Mouse (Mus musculus): Measurements from ENCODE around the gene Ralbp1. TPM values are rescaled to one million over a fixed set of nuclear protein-coding genes. Genes with fewer than 3 reads are reported as not detected.

Gene Ralbp1
- total and polyA plus RNA-seq, 3 experiments: 53.2 to 69.6 TPM; not detected in 1

DNA sequence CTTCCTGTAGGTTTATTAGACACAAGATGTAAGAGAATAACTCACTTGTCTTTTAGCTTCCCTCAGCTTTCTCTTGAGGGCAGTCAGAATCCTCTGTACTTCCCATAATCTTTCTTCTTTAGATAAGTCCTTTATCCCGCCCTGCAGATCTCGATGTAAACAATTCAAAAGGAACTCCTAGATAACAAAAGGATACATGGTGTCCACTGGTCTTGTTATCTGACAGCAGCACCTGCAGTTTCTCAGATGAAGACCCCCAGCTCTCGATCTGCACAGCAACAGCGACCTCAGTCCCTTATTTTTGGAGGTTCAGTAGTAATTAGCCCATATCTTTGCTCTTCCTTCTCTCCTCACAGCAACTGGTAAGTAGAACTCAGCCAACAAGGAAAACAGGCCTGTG is 28.0 kb downstream of the Ralbp1 start (continued):
- peak; percentile 60; the same call in 1 of the 2 replicates for TF ChIP-seq MXI1 (IDR thresholded peaks at IDR 0.05; ENCODE audit: low read depth, low read length)
- TF ChIP-seq MYB (IDR thresholded peaks at IDR 0.05; ENCODE audit: low read depth, low read length): no peak

DNA sequence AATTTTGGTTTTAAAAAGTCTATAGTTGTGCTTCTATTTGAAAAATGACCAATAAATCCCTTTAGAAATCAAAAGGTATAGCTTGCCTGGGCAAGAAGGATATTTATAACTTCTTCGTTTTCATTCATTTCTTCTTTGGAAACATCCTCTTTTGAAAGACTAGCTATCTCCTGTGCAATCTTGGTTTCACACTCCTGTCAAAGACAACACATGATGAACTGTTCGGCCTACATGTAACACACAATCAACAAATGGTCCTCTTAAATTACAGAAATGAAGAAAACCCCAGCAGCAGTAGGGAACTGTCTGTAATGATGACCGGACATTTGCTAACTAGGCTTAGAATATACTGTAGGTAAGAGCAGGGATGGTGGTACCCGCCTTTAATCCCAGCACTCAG is 31.6 kb downstream of the Ralbp1 start:
- no peak overlapping the region for H3K4me3 ChIP-seq (ENCODE audit: control insufficient read depth in 1 of 2, insufficient read depth in 1 of 2, low read depth in 2 of 2, low read length in 2 of 2)
- H3K9me3 ChIP-seq (replicated peaks; ENCODE audit: insufficient read depth, low read length): no peaks in the 10 kb centered on the region
- H3K79me2 ChIP-seq (ENCODE audit: control insufficient read depth, insufficient read depth, low read length, poor library complexity): no peaks in the 10 kb centered on the region
- H3K9ac ChIP-seq (ENCODE audit: control insufficient read depth, low read depth, low read length, poor library complexity, severe bottlenecking): no peak overlapping the region
- peaks cover 8 to 19% of the 10 kb centered on the region in 2 experiments for H3K36me3 ChIP-seq (ENCODE audit: control insufficient read depth in 1 of 2, insufficient read depth in 2 of 2, low read length in 2 of 2)
- DNase-seq (ENCODE audit: low read depth, low spot score): no peak
- peaks cover 11 to 18% of the 10 kb centered on the region in 2 experiments for H3K4me1 ChIP-seq (ENCODE audit: control insufficient read depth in 1 of 2, insufficient read depth in 2 of 2, low read length in 2 of 2)
- no peaks in the 10 kb centered on the region for H3K27me3 ChIP-seq (ENCODE audit: control insufficient read depth in 1 of 2, insufficient read depth in 2 of 2, low read length in 2 of 2)
- H3K27ac ChIP-seq (ENCODE audit: control insufficient read depth, low read depth, low read length): no peak overlapping the region
- no peak for TF ChIP-seq SMC3 (IDR thresholded peaks at IDR 0.05; ENCODE audit: low read depth, low read length)
- no peak for TF ChIP-seq TCF12 (IDR thresholded peaks at IDR 0.05; ENCODE audit: low read depth, low read length)
- no peak for TF ChIP-seq USF1 (IDR thresholded peaks at IDR 0.05; ENCODE audit: low read depth, low read length)
- no peak for TF ChIP-seq BHLHE40 (IDR thresholded peaks at IDR 0.05; ENCODE audit: borderline replicate concordance, low read depth, low read length)
- no peak for TF ChIP-seq POLR2AphosphoS5 (IDR thresholded peaks at IDR 0.05; ENCODE audit: borderline replicate concordance, low read depth, low read length)
- TF ChIP-seq CTCF (IDR thresholded peaks at IDR 0.05 in 2 of 3, conservative IDR thresholded peaks at IDR 0.05 in 1 of 3; ENCODE audit: control insufficient read depth in 1 of 3, insufficient read depth in 1 of 3, low read depth in 2 of 3, low read length in 3 of 3, poor library complexity in 1 of 3, severe bottlenecking in 1 of 3): no peak
- TF ChIP-seq ELF1 (IDR thresholded peaks at IDR 0.05; ENCODE audit: low read depth, low read length): no peak
- TF ChIP-seq MAFK (IDR thresholded peaks at IDR 0.05; ENCODE audit: borderline replicate concordance, low read depth, low read length): no peak
- no peak for TF ChIP-seq MEF2A (IDR thresholded peaks at IDR 0.05; ENCODE audit: extremely low read depth, insufficient replicate concordance, low read depth, low read length, poor library complexity, severe bottlenecking)
- no peak for TF ChIP-seq MYC (IDR thresholded peaks at IDR 0.05; ENCODE audit: low read depth, low read length)

DNA sequence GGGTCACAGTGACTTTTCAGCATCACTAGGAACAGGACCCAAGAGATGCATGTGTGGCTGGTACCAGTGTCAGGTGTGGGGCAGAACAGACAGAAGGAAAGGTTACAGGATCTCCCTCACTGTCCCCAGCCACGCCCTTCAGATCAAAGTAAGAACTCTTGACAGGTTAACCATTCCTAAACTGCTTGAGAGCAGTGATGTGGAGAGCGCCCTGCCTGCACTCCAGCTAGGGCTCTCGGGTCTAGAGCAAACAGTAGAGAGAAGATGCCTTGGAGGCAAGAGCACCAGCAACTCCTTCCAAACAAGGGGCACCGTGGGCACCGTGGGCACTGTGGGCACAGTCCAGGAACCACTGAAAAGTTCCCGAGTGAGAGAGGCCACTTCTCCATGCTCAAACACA is 32.3 kb downstream of the Ralbp1 start:
- H3K36me3 ChIP-seq (ENCODE audit: control insufficient read depth in 1 of 2, insufficient read depth in 2 of 2, low read length in 2 of 2): peaks cover 8 to 16% of the 10 kb centered on the region in 2 experiments
- TF ChIP-seq HCFC1 (IDR thresholded peaks at IDR 0.05; ENCODE audit: low read depth, low read length): no peak
- H3K4me3 ChIP-seq (ENCODE audit: control insufficient read depth in 1 of 2, insufficient read depth in 1 of 2, low read depth in 2 of 2, low read length in 2 of 2): no peak overlapping the region
- H3K9me3 ChIP-seq (replicated peaks; ENCODE audit: insufficient read depth, low read length): no peaks in the 10 kb centered on the region
- no peak overlapping the region for H3K9ac ChIP-seq (ENCODE audit: control insufficient read depth, low read depth, low read length, poor library complexity, severe bottlenecking)
- no peaks in the 10 kb centered on the region for H3K27me3 ChIP-seq (ENCODE audit: control insufficient read depth in 1 of 2, insufficient read depth in 2 of 2, low read length in 2 of 2)
- peaks cover 10 to 14% of the 10 kb centered on the region in 2 experiments for H3K4me1 ChIP-seq (ENCODE audit: control insufficient read depth in 1 of 2, insufficient read depth in 2 of 2, low read length in 2 of 2)
- no peak for DNase-seq (ENCODE audit: low read depth, low spot score)
- no peak overlapping the region for H3K27ac ChIP-seq (ENCODE audit: control insufficient read depth, low read depth, low read length)
- H3K79me2 ChIP-seq (ENCODE audit: control insufficient read depth, insufficient read depth, low read length, poor library complexity): no peaks in the 10 kb centered on the region
